In genomic region chr12:40348251-40348650, GRCm38 (mm10) we compare ENCODE assay signal across 18 mouse cellular contexts.
DNase-seq lines count a peak whose midpoint lies in the region; ATAC-seq and TF ChIP-seq lines count a peak whose summit lies in the region.
"Had no signal": no experiment of that assay in that cellular context is flagged by ENCODE, and none has a peak within 500 bp of the region (broad histone marks: within the 10 kb centered on the region; RNA-seq: fewer than 3 reads in every experiment).

No protein-coding gene starts in this region.

- no peak for TF ChIP-seq CTCF in midbrain, postnatal 0 days (IDR thresholded peaks at IDR 0.05)

- H3K27me3 ChIP-seq in midbrain, embryonic 14.5 days (ENCODE audit: control insufficient read depth, insufficient read depth, low read length), result no peaks in the 10 kb centered on the region
- H3K27me3 ChIP-seq in midbrain, embryonic 15.5 days (replicated peaks), result no peaks in the 10 kb centered on the region
- H3K27me3 ChIP-seq in midbrain, postnatal 0 days (ENCODE audit: insufficient read depth, low read length), result no peaks in the 10 kb centered on the region
- H3K27me3 ChIP-seq: embryonic facial prominence, embryonic 15.5 days; forebrain, embryonic 15.5 days had no signal

- H3K9me3 ChIP-seq in midbrain, embryonic 14.5 days (ENCODE audit: control insufficient read depth, low read length), result no peaks in the 10 kb centered on the region
- no peaks in the 10 kb centered on the region for H3K9me3 ChIP-seq in midbrain, embryonic 15.5 days
- H3K9me3 ChIP-seq in midbrain, postnatal 0 days (ENCODE audit: low read length), result no peaks in the 10 kb centered on the region
- H3K9me3 ChIP-seq: embryonic facial prominence, embryonic 15.5 days; forebrain, embryonic 15.5 days; limb, embryonic 10.5 days had no signal

- WGBS in midbrain, embryonic 14.5 days, result 81% methylated on average over 4 of the region's 4 CpGs
- WGBS in midbrain, embryonic 15.5 days, result 80% methylated on average over 4 of the region's 4 CpGs
- 86% methylated on average over 4 of the region's 4 CpGs for WGBS in midbrain, postnatal 0 days

- no peak for DNase-seq in midbrain, embryonic 14.5 days
- DNase-seq in MN1 (ENCODE audit: low spot score), result peak; percentile 45
- peak; percentile 17 for DNase-seq in fibroblast of lung, adult 2 months (ENCODE audit: low read depth)
- DNase-seq in urinary bladder, postnatal 36 days (ENCODE audit: low spot score in 2 of 2), result peak; percentile 26 to 31
- no peak for DNase-seq in midbrain, postnatal 0 days (ENCODE audit: low spot score)
- DNase-seq: adrenal gland, adult 8-10 months; cerebellum, adult 18-20 months; kidney, adult 9 months; lung, postnatal 10 days; right cerebral cortex, postnatal 14 days had no signal

- no peak overlapping the region for H3K4me3 ChIP-seq in midbrain, embryonic 14.5 days (replicated peaks; ENCODE audit: low read depth, low read length)
- no peak overlapping the region for H3K4me3 ChIP-seq in midbrain, embryonic 15.5 days
- H3K4me3 ChIP-seq in midbrain, postnatal 0 days (ENCODE audit: low read depth, low read length), result no peak overlapping the region
- H3K4me3 ChIP-seq: embryonic facial prominence, embryonic 15.5 days; forebrain, embryonic 15.5 days; limb, embryonic 10.5 days had no signal

- no peak overlapping the region for H3K9ac ChIP-seq in midbrain, embryonic 14.5 days (replicated peaks; ENCODE audit: low read length)
- H3K9ac ChIP-seq in midbrain, embryonic 15.5 days, result no peak overlapping the region
- no peak overlapping the region for H3K9ac ChIP-seq in midbrain, postnatal 0 days (replicated peaks; ENCODE audit: low read length, poor library complexity, severe bottlenecking)
- H3K9ac ChIP-seq: embryonic facial prominence, embryonic 15.5 days; forebrain, embryonic 15.5 days; liver, embryonic 14.5 days had no signal

- no peak overlapping the region for H3K4me2 ChIP-seq in midbrain, embryonic 14.5 days (ENCODE audit: low read length)
- H3K4me2 ChIP-seq in midbrain, embryonic 15.5 days, result no peak overlapping the region
- no peak overlapping the region for H3K4me2 ChIP-seq in midbrain, postnatal 0 days (ENCODE audit: low read depth, low read length, poor library complexity, severe bottlenecking)
- H3K4me2 ChIP-seq: embryonic facial prominence, embryonic 15.5 days; forebrain, embryonic 15.5 days; midbrain, embryonic 11.5 days had no signal

- ATAC-seq in midbrain, embryonic 14.5 days (ENCODE audit: low FRiP score, low TSS enrichment), result 0 out of 2 replicates have a peak, but pooled peaks have one; percentile 40
- ATAC-seq in midbrain, embryonic 15.5 days (replicated peaks), result no peak
- no peak for ATAC-seq in erythroblast, adult 5-6 weeks (replicated peaks; ENCODE audit: low FRiP score, poor library complexity, severe bottlenecking)
- no peak for ATAC-seq in midbrain, postnatal 0 days (ENCODE audit: low FRiP score)
- ATAC-seq: forebrain, embryonic 15.5 days; hindbrain, embryonic 16.5 days had no signal

- no peak overlapping the region for H3K27ac ChIP-seq in midbrain, embryonic 14.5 days (replicated peaks; ENCODE audit: low read depth, low read length)
- H3K27ac ChIP-seq in midbrain, embryonic 15.5 days, result no peak overlapping the region
- no peak overlapping the region for H3K27ac ChIP-seq in midbrain, postnatal 0 days (ENCODE audit: low read depth, low read length)
- H3K27ac ChIP-seq: embryonic facial prominence, embryonic 15.5 days; forebrain, embryonic 15.5 days; limb, embryonic 10.5 days; liver, embryonic 14.5 days had no signal

- H3K4me1 ChIP-seq in midbrain, embryonic 14.5 days (ENCODE audit: control insufficient read depth, insufficient read depth, low read length), result no peaks in the 10 kb centered on the region; the same call in 1 of the 2 replicates
- H3K4me1 ChIP-seq in midbrain, embryonic 15.5 days, result peaks cover 10% of the 10 kb centered on the region
- 0 out of 2 replicates have a peak, but pooled peaks cover 2% of the 10 kb centered on the region for H3K4me1 ChIP-seq in midbrain, postnatal 0 days (ENCODE audit: insufficient read depth, low read length)
- H3K4me1 ChIP-seq: limb, embryonic 10.5 days had no signal

- H3K36me3 ChIP-seq in midbrain, embryonic 14.5 days (ENCODE audit: control insufficient read depth, insufficient read depth, low read length), result no peaks in the 10 kb centered on the region
- H3K36me3 ChIP-seq in midbrain, embryonic 15.5 days (replicated peaks), result no peaks in the 10 kb centered on the region
- no peaks in the 10 kb centered on the region for H3K36me3 ChIP-seq in midbrain, postnatal 0 days (ENCODE audit: insufficient read depth, low read length)
- H3K36me3 ChIP-seq: embryonic facial prominence, embryonic 15.5 days; forebrain, embryonic 15.5 days; limb, embryonic 10.5 days had no signal

Comparison
In these comparisons a context has a peak if more than half of its experiments do, and no peak if none do; other contexts are left out.
1. DNase-seq: peak in MN1 (single experiment), fibroblast of lung, adult 2 months (single experiment) and urinary bladder, postnatal 36 days (2 of 2); none in midbrain, embryonic 14.5 days (single experiment) and midbrain, postnatal 0 days (single experiment).